Mouse (Mus musculus): ENCODE measurements around the gene Trim14. TPM values are rescaled to one million over a fixed set of nuclear protein-coding genes. Genes with fewer than 3 reads are reported as not detected.

Gene Trim14
- polyA plus RNA-seq, 1 experiment = 58.2 TPM

DNA sequence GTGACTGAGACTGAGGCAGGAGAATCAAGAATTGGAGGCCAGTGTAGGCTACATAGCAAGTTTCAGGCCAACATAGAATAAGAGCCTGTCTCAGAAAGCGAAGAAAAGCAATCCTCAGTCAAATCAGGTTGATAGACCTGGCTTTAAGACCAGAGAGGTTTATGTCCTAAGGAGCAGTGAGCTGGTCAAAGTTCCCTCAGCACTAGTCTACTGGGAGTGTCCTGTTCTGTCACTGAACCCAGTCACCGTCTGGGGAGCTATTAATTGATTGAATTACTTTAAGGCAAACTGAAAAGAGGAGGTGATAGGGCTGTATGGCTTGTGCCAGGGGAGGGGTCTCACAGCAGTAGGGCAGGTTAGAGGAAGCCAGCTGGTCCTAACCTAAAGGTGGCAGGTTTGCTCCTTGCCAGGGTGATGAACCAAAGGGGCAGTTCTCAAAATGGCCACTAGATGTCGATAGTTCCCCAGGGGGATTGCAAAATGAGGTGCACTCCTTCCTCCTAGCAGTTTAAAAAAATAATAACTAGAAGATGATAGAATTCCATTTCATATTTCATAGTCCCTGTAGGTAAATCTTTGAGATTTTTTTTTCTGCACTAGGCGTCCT lies 38.6 kb downstream of the Trim14 start:
- TF ChIP-seq POLR2A (IDR thresholded peaks at IDR 0.05; ENCODE audit: low read depth, low read length) = no peak
- TF ChIP-seq CTCF (IDR thresholded peaks at IDR 0.05; ENCODE audit: extremely low read depth, insufficient read length, insufficient replicate concordance, low read depth, low read length) = peak; percentile 99; the same call in 1 of the 2 replicates
- no peak overlapping the region for H3K4me3 ChIP-seq (ENCODE audit: low read depth, low read length)
- peaks cover 10% of the 10 kb centered on the region for H3K4me1 ChIP-seq (ENCODE audit: control insufficient read depth, insufficient read depth, insufficient read length, low read length)
- 24% methylated on average over 4 of the region's 4 CpGs for WGBS
- no peaks in the 10 kb centered on the region for H3K27me3 ChIP-seq (ENCODE audit: control insufficient read depth, insufficient read depth, low read length)
- peak overlapping the region; percentile 72 for H3K27ac ChIP-seq (ENCODE audit: insufficient read depth, low read depth, low read length)
- peaks cover 56% of the 10 kb centered on the region for H3K36me3 ChIP-seq (ENCODE audit: control insufficient read depth, insufficient read depth, low read length)

GRCm38 (mm10) chr4:46495543-46495942 lies 40.4 kb downstream of the Trim14 start:
- H3K4me1 ChIP-seq (ENCODE audit: control insufficient read depth, insufficient read depth, insufficient read length, low read length) = peaks cover 10% of the 10 kb centered on the region
- H3K27me3 ChIP-seq (ENCODE audit: control insufficient read depth, insufficient read depth, low read length) = no peaks in the 10 kb centered on the region
- TF ChIP-seq POLR2A (IDR thresholded peaks at IDR 0.05; ENCODE audit: low read depth, low read length) = 0 out of 2 replicates have a peak, but pooled peaks have one; percentile 7
- TF ChIP-seq CTCF (IDR thresholded peaks at IDR 0.05; ENCODE audit: extremely low read depth, insufficient read length, insufficient replicate concordance, low read depth, low read length) = no peak
- peaks cover 38% of the 10 kb centered on the region for H3K36me3 ChIP-seq (ENCODE audit: control insufficient read depth, insufficient read depth, low read length)
- H3K4me3 ChIP-seq (ENCODE audit: low read depth, low read length) = peak overlapping the region; percentile 43
- 32% methylated on average over 12 of the region's 12 CpGs for WGBS
- peak overlapping the region; percentile 74 for H3K27ac ChIP-seq (ENCODE audit: insufficient read depth, low read depth, low read length)

DNA sequence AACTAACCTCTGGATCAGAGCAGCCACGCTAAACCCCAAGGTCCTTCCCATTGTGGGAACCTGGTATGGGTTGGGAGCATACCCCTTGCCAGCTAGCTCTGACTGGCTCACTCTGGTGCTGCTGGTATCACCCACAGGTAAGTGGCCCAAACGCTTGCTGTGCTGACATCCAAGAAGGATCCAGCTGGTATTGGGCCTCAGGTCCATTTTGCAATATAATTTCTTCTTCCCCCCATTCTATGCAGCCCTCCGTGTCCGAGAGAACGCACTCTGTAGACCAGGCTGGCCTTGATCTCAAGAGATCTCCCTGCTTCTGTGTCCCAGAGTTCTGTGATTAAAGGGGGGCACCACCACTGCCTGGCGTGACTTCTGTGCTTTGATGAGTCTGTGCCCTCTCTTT lies 42.9 kb downstream of the Trim14 start:
- H3K36me3 ChIP-seq (ENCODE audit: control insufficient read depth, insufficient read depth, low read length) = peaks cover 24% of the 10 kb centered on the region
- WGBS = 97% methylated on average over 6 of the region's 6 CpGs

GRCm38 (mm10) chr4:46489028-46489925 lies 46.7 kb downstream of the Trim14 start, which contains the start of gene Nans:
Nans (plus strand) TSS chr4:46489248.
- H3K4me3 ChIP-seq (ENCODE audit: low read depth, low read length) = peak within 1 kb of the TSS; percentile 96
- peaks cover 9% of the 10 kb centered on the region for H3K4me1 ChIP-seq (ENCODE audit: control insufficient read depth, insufficient read depth, insufficient read length, low read length)
- H3K27ac ChIP-seq (ENCODE audit: insufficient read depth, low read depth, low read length) = peak within 1 kb of the TSS; percentile 7; the same call in 1 of the 2 replicates
- TF ChIP-seq POLR2A (IDR thresholded peaks at IDR 0.05; ENCODE audit: low read depth, low read length) (peak; percentile 75), CTCF (IDR thresholded peaks at IDR 0.05; ENCODE audit: extremely low read depth, insufficient read length, insufficient replicate concordance, low read depth, low read length) (no peak)
- H3K27me3 ChIP-seq (ENCODE audit: control insufficient read depth, insufficient read depth, low read length) = no peaks in the 10 kb centered on the region
- WGBS = 1% methylated on average over 58 of the region's 58 CpGs
- peaks cover 15% of the 10 kb centered on the region for H3K36me3 ChIP-seq (ENCODE audit: control insufficient read depth, insufficient read depth, low read length)

More for the DNA sequence above, 42.9 kb downstream of the Trim14 start:
- H3K27ac ChIP-seq (ENCODE audit: insufficient read depth, low read depth, low read length) = no peak overlapping the region
- H3K4me1 ChIP-seq (ENCODE audit: control insufficient read depth, insufficient read depth, insufficient read length, low read length) = peaks cover 8% of the 10 kb centered on the region
- TF ChIP-seq POLR2A (IDR thresholded peaks at IDR 0.05; ENCODE audit: low read depth, low read length) (no peak), CTCF (IDR thresholded peaks at IDR 0.05; ENCODE audit: extremely low read depth, insufficient read length, insufficient replicate concordance, low read depth, low read length) (no peak)
- no peak overlapping the region for H3K4me3 ChIP-seq (ENCODE audit: low read depth, low read length)
- no peaks in the 10 kb centered on the region for H3K27me3 ChIP-seq (ENCODE audit: control insufficient read depth, insufficient read depth, low read length)

DNA sequence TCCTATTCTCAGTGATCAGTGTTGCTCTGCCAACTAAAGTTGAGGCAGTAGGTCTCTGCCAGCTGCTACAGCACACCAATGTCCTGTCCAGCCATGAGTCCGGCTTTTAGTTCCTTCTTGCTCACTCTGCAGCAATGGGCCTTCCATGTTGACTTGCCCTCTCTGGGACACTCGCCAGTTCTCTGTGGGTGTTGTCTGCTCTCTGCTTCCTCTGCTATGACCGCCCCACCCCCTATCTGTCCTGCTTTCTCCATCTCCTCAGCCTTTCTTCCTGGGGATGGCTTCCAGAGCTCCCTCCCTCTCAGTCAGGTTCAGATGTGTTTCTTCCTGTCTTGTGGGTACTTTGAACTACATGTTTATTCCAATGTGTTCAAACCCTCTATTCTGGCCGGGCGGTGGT lies 48.6 kb downstream of the Trim14 start:
- no peaks in the 10 kb centered on the region for H3K36me3 ChIP-seq (ENCODE audit: control insufficient read depth, insufficient read depth, low read length)
- no peak overlapping the region for H3K27ac ChIP-seq (ENCODE audit: insufficient read depth, low read depth, low read length)
- H3K27me3 ChIP-seq (ENCODE audit: control insufficient read depth, insufficient read depth, low read length) = no peaks in the 10 kb centered on the region
- no peak for TF ChIP-seq POLR2A (IDR thresholded peaks at IDR 0.05; ENCODE audit: low read depth, low read length)
- TF ChIP-seq CTCF (IDR thresholded peaks at IDR 0.05; ENCODE audit: extremely low read depth, insufficient read length, insufficient replicate concordance, low read depth, low read length) = no peak
- WGBS = 71% methylated on average over 5 of the region's 5 CpGs
- no peak overlapping the region for H3K4me3 ChIP-seq (ENCODE audit: low read depth, low read length)
- peaks cover 9% of the 10 kb centered on the region for H3K4me1 ChIP-seq (ENCODE audit: control insufficient read depth, insufficient read depth, insufficient read length, low read length)

GRCm38 (mm10) chr4:46485696-46486417 lies 50.1 kb downstream of the Trim14 start:
- peak overlapping the region; percentile 57 for H3K27ac ChIP-seq (ENCODE audit: insufficient read depth, low read depth, low read length)
- H3K27me3 ChIP-seq (ENCODE audit: control insufficient read depth, insufficient read depth, low read length) = no peaks in the 10 kb centered on the region
- WGBS = 32% methylated on average over 14 of the region's 14 CpGs
- H3K36me3 ChIP-seq (ENCODE audit: control insufficient read depth, insufficient read depth, low read length) = no peaks in the 10 kb centered on the region
- no peak for TF ChIP-seq POLR2A (IDR thresholded peaks at IDR 0.05; ENCODE audit: low read depth, low read length)
- no peak for TF ChIP-seq CTCF (IDR thresholded peaks at IDR 0.05; ENCODE audit: extremely low read depth, insufficient read length, insufficient replicate concordance, low read depth, low read length)
- no peak overlapping the region for H3K4me3 ChIP-seq (ENCODE audit: low read depth, low read length)
- peaks cover 9% of the 10 kb centered on the region for H3K4me1 ChIP-seq (ENCODE audit: control insufficient read depth, insufficient read depth, insufficient read length, low read length)
